Mouse (Mus musculus): ENCODE data around the gene Dpf3. TPM values are rescaled to one million over a fixed set of nuclear protein-coding genes. Genes with fewer than 3 reads are reported as not detected.

Dpf3 gene
- polyA plus RNA-seq, 1 experiment = 0.52 TPM

GRCm38 (mm10) chr12:83485911-83486670 lies 1.4 kb downstream of the Dpf3 start:
- no peaks in the 10 kb centered on the region for H3K79me2 ChIP-seq (ENCODE audit: control insufficient read depth, insufficient read depth)
- H3K4me2 ChIP-seq (ENCODE audit: low read depth) = peak overlapping the region; percentile 93
- H3K4me3 ChIP-seq = peak overlapping the region; percentile 27
- peak overlapping the region; percentile 9 for H3ac ChIP-seq (ENCODE audit: control insufficient read depth, insufficient read length)
- H3K36me3 ChIP-seq (ENCODE audit: control insufficient read depth, insufficient read depth) = no peaks in the 10 kb centered on the region
- H3K27me3 ChIP-seq (ENCODE audit: control insufficient read depth, insufficient read depth, insufficient read length) = peaks cover 22% of the 10 kb centered on the region
- no peak for TF ChIP-seq E2F4 (IDR thresholded peaks at IDR 0.05; ENCODE audit: insufficient read depth)
- TF ChIP-seq TCF3 (IDR thresholded peaks at IDR 0.05; ENCODE audit: insufficient read length, low read depth) = no peak
- TF ChIP-seq REST (IDR thresholded peaks at IDR 0.05; ENCODE audit: insufficient read depth, insufficient read length) = no peak
- no peak for TF ChIP-seq POLR2A (IDR thresholded peaks at IDR 0.05; ENCODE audit: insufficient read length, low read depth)
- TF ChIP-seq SRF (IDR thresholded peaks at IDR 0.05; ENCODE audit: control insufficient read depth, insufficient read length, low read depth) = no peak
- no peak for TF ChIP-seq USF1 (IDR thresholded peaks at IDR 0.05; ENCODE audit: low read depth)
- TF ChIP-seq TCF12 (IDR thresholded peaks at IDR 0.05; ENCODE audit: insufficient read depth, poor library complexity, severe bottlenecking) = no peak

- no peaks in the 10 kb centered on the region for H3K79me2 ChIP-seq (ENCODE audit: control insufficient read depth, insufficient read depth)
- peaks cover 22% of the 10 kb centered on the region for H3K27me3 ChIP-seq (ENCODE audit: control insufficient read depth, insufficient read depth, insufficient read length)
- TF ChIP-seq TCF12 (IDR thresholded peaks at IDR 0.05; ENCODE audit: insufficient read depth, poor library complexity, severe bottlenecking) (no peak), MYOD1 (IDR thresholded peaks at IDR 0.05; ENCODE audit: control insufficient read depth in 1 of 3, insufficient read length in 2 of 3, low read depth in 2 of 3) (no peak), E2F4 (IDR thresholded peaks at IDR 0.05; ENCODE audit: insufficient read depth) (no peak), CEBPB (IDR thresholded peaks at IDR 0.05; ENCODE audit: insufficient read depth, poor library complexity, severe bottlenecking) (no peak), MYOG (IDR thresholded peaks at IDR 0.05; ENCODE audit: control insufficient read depth in 1 of 3, insufficient read depth in 1 of 3, insufficient read length in 2 of 3, low read depth in 2 of 3) (no peak)
- no peak overlapping the region for H3K4me3 ChIP-seq
- no peak overlapping the region for H3ac ChIP-seq (ENCODE audit: control insufficient read depth, insufficient read length)
- no peaks in the 10 kb centered on the region for H3K36me3 ChIP-seq (ENCODE audit: control insufficient read depth, insufficient read depth)
- no peak overlapping the region for H3K4me2 ChIP-seq (ENCODE audit: low read depth)
Observed at GRCm38 (mm10) chr12:83484855-83485745, 2.4 kb downstream of the Dpf3 start.

GRCm38 (mm10) chr12:83483653-83484052 lies 3.9 kb downstream of the Dpf3 start:
- no peak overlapping the region for H3K4me2 ChIP-seq (ENCODE audit: low read depth)

GRCm38 (mm10) chr12:83481439-83481838 lies 6.1 kb downstream of the Dpf3 start:
- no peaks in the 10 kb centered on the region for H3K36me3 ChIP-seq (ENCODE audit: control insufficient read depth, insufficient read depth)

More at GRCm38 (mm10) chr12:83483653-83484052, 3.9 kb downstream of the Dpf3 start:
- H3K4me3 ChIP-seq = no peak overlapping the region
- H3K36me3 ChIP-seq (ENCODE audit: control insufficient read depth, insufficient read depth) = no peaks in the 10 kb centered on the region
- TF ChIP-seq TCF12 (IDR thresholded peaks at IDR 0.05; ENCODE audit: insufficient read depth, poor library complexity, severe bottlenecking) (no peak), POLR2A (IDR thresholded peaks at IDR 0.05; ENCODE audit: insufficient read length, low read depth) (no peak)
- no peak overlapping the region for H3ac ChIP-seq (ENCODE audit: control insufficient read depth, insufficient read length)
- no peaks in the 10 kb centered on the region for H3K79me2 ChIP-seq (ENCODE audit: control insufficient read depth, insufficient read depth)
- peaks cover 23% of the 10 kb centered on the region for H3K27me3 ChIP-seq (ENCODE audit: control insufficient read depth, insufficient read depth, insufficient read length)

GRCm38 (mm10) chr12:83479818-83480401 lies 7.6 kb downstream of the Dpf3 start:
- peaks cover 24% of the 10 kb centered on the region for H3K27me3 ChIP-seq (ENCODE audit: control insufficient read depth, insufficient read depth, insufficient read length)
- no peak for TF ChIP-seq POLR2AphosphoS2 (IDR thresholded peaks at IDR 0.05; ENCODE audit: insufficient read length, low read depth)
- TF ChIP-seq USF1 (IDR thresholded peaks at IDR 0.05; ENCODE audit: low read depth) = no peak
- TF ChIP-seq TCF12 (IDR thresholded peaks at IDR 0.05; ENCODE audit: insufficient read depth, poor library complexity, severe bottlenecking) = no peak
- no peak for TF ChIP-seq MYOD1 (IDR thresholded peaks at IDR 0.05; ENCODE audit: control insufficient read depth in 1 of 3, insufficient read length in 2 of 3, low read depth in 2 of 3)
- TF ChIP-seq MYOG (IDR thresholded peaks at IDR 0.05; ENCODE audit: control insufficient read depth in 1 of 3, insufficient read depth in 1 of 3, insufficient read length in 2 of 3, low read depth in 2 of 3) = no peak
- no peak for TF ChIP-seq E2F4 (IDR thresholded peaks at IDR 0.05; ENCODE audit: insufficient read depth)
- no peaks in the 10 kb centered on the region for H3K36me3 ChIP-seq (ENCODE audit: control insufficient read depth, insufficient read depth)
- H3K4me3 ChIP-seq = no peak overlapping the region
- H3K79me2 ChIP-seq (ENCODE audit: control insufficient read depth, insufficient read depth) = no peaks in the 10 kb centered on the region
- H3ac ChIP-seq (ENCODE audit: control insufficient read depth, insufficient read length) = no peak overlapping the region
- H3K4me2 ChIP-seq (ENCODE audit: low read depth) = no peak overlapping the region

More at GRCm38 (mm10) chr12:83481439-83481838, 6.1 kb downstream of the Dpf3 start:
- TF ChIP-seq POLR2A (IDR thresholded peaks at IDR 0.05; ENCODE audit: insufficient read length, low read depth) = no peak
- TF ChIP-seq CEBPB (IDR thresholded peaks at IDR 0.05; ENCODE audit: insufficient read depth, poor library complexity, severe bottlenecking) = no peak
- TF ChIP-seq TCF12 (IDR thresholded peaks at IDR 0.05; ENCODE audit: insufficient read depth, poor library complexity, severe bottlenecking) = no peak
- no peak for TF ChIP-seq REST (IDR thresholded peaks at IDR 0.05; ENCODE audit: insufficient read depth, insufficient read length)
- no peak for TF ChIP-seq MYOD1 (IDR thresholded peaks at IDR 0.05; ENCODE audit: control insufficient read depth in 1 of 3, insufficient read length in 2 of 3, low read depth in 2 of 3)
- no peak for TF ChIP-seq TCF3 (IDR thresholded peaks at IDR 0.05; ENCODE audit: insufficient read length, low read depth)
- no peak for TF ChIP-seq MAX (IDR thresholded peaks at IDR 0.05; ENCODE audit: low read depth)
- no peak for TF ChIP-seq SRF (IDR thresholded peaks at IDR 0.05; ENCODE audit: control insufficient read depth, insufficient read length, low read depth)
- no peak for TF ChIP-seq POLR2AphosphoS2 (IDR thresholded peaks at IDR 0.05; ENCODE audit: insufficient read length, low read depth)
- TF ChIP-seq MYOG (IDR thresholded peaks at IDR 0.05; ENCODE audit: control insufficient read depth in 1 of 3, insufficient read depth in 1 of 3, insufficient read length in 2 of 3, low read depth in 2 of 3) = no peak
- no peak for TF ChIP-seq E2F4 (IDR thresholded peaks at IDR 0.05; ENCODE audit: insufficient read depth)
- Histone ChIP-seq H3K4me3 (no peak overlapping the region), H3K27me3 (ENCODE audit: control insufficient read depth, insufficient read depth, insufficient read length) (peaks cover 36% of the 10 kb centered on the region), H3K4me2 (ENCODE audit: low read depth) (no peak overlapping the region), H3K79me2 (ENCODE audit: control insufficient read depth, insufficient read depth) (no peaks in the 10 kb centered on the region), H3ac (ENCODE audit: control insufficient read depth, insufficient read length) (no peak overlapping the region)
